Mouse (Mus musculus): ENCODE results near the gene Lpp. TPM values are rescaled to one million over a fixed set of nuclear protein-coding genes. Genes with fewer than 3 reads are reported as not detected.

Gene Lpp
- polyA plus RNA-seq, 1 experiment from 2014 or later: 37.9 TPM

DNA sequence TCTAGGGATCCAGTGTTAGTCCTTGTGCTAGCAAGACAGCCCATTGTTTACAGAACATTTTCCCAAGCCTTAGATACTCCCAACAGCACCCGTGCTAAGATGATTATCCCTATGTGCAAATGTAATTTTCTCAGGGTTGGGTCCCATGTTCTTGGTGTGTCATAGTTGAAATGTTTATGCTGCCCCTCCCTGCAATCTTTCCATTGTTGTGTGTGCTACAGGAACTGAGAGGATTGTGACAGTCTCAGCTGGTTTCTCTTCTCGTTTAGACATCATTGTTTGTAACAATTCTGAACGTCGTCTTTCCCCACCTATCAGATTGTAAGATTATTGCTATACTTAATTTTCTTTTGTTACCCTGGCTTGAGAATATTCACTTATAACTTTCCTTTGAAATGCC, 200.2 kb downstream of the Lpp start:
- Histone ChIP-seq H3K27ac (replicated peaks) (no peak overlapping the region), H3K9me3 (peaks cover 3% of the 10 kb centered on the region; the same call in 1 of the 2 replicates), H3K4me3 (no peak overlapping the region), H3K4me1 (peaks cover under 1% of the 10 kb centered on the region; the same call in 1 of the 2 replicates), H3K9ac (no peak overlapping the region), H3K27me3 (replicated peaks) (no peaks in the 10 kb centered on the region), H3K4me2 (no peak overlapping the region), H3K36me3 (no peaks in the 10 kb centered on the region)
- WGBS: 68% methylated on average over 4 of the region's 4 CpGs
- no peak for ATAC-seq (ENCODE audit: extremely low read depth, insufficient number of reproducible peaks, low FRiP score, low TSS enrichment)

DNA sequence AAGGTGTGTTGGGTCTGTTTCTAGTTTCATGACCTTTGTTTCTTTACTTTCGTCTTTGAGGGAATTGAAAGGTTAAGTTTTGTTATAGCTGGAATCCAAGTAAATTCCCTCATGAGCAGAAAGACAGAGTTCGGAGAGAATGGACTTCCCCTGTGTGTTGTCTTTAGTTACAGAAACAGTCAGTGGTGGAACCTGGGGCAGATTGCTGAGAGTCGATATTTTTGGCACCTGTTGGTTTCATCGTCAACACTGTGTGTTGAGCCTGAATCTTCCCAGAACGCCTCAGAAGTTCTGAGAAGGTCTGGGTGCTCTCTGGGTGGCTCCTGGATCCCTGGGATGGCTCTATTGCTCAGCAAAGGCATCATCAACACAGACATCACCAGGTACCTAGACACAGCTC, 201.2 kb downstream of the Lpp start:
- H3K4me2 ChIP-seq: no peak overlapping the region
- H3K27ac ChIP-seq (replicated peaks): no peak overlapping the region
- H3K36me3 ChIP-seq: no peaks in the 10 kb centered on the region
- no peak overlapping the region for H3K9ac ChIP-seq
- H3K4me1 ChIP-seq: peaks cover 10% of the 10 kb centered on the region
- WGBS: 73% methylated on average over 5 of the region's 5 CpGs
- ATAC-seq (ENCODE audit: extremely low read depth, insufficient number of reproducible peaks, low FRiP score, low TSS enrichment): no peak
- no peak overlapping the region for H3K4me3 ChIP-seq
- no peaks in the 10 kb centered on the region for H3K27me3 ChIP-seq (replicated peaks)
- H3K9me3 ChIP-seq: peaks cover 3% of the 10 kb centered on the region; the same call in 1 of the 2 replicates

DNA sequence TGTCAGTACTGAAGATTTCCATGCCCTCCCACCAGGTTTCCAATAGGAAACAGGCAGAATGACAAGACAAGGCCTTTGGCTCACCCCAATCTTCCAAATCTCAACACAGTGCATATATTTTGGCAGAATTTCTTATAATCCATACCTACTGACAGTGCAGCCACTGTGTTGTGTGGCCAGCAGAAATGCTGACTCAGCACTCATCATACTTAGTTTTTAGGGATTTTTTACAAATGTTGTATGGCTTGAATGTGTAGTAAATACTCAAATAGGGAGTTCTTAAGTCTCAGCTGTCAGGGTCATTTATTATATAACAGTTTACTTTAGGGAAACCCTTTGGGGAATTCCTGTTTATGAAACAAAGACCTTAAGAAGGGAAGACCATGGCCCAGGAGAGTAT, 202.2 kb downstream of the Lpp start:
- H3K36me3 ChIP-seq: no peaks in the 10 kb centered on the region
- no peak for ATAC-seq (ENCODE audit: extremely low read depth, insufficient number of reproducible peaks, low FRiP score, low TSS enrichment)

DNA sequence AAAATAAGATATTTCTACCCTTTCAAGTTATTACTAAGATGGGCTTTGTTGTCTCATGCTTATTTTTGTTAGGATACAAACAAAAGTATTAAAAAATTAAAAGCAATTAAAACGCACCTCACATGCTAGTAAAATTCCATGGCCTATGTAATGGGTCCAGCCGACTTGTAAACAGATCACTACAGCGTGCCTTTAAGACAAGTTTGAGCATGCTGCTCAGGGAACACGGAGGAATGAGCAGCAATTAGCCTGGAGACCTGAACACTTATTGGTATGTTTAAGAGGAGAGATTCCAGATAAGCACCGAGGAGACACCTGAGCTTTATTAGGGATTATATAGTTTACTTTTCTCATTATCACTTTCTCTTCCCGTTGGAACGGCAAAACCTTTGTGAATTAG, 205.3 kb downstream of the Lpp start:
- Histone ChIP-seq H3K36me3 (no peaks in the 10 kb centered on the region), H3K9me3 (peaks cover 3% of the 10 kb centered on the region; the same call in 1 of the 2 replicates), H3K27me3 (replicated peaks) (no peaks in the 10 kb centered on the region), H3K4me1 (peaks cover 26% of the 10 kb centered on the region), H3K9ac (no peak overlapping the region), H3K4me2 (no peak overlapping the region), H3K4me3 (no peak overlapping the region), H3K27ac (replicated peaks) (no peak overlapping the region)
- WGBS: 64% methylated on average over 7 of the region's 7 CpGs
- no peak for ATAC-seq (ENCODE audit: extremely low read depth, insufficient number of reproducible peaks, low FRiP score, low TSS enrichment)

More for the DNA sequence above, 202.2 kb downstream of the Lpp start:
- Histone ChIP-seq H3K27ac (replicated peaks) (no peak overlapping the region), H3K4me2 (no peak overlapping the region), H3K9me3 (peaks cover 3% of the 10 kb centered on the region; the same call in 1 of the 2 replicates), H3K4me1 (peaks cover 20% of the 10 kb centered on the region), H3K9ac (no peak overlapping the region), H3K4me3 (no peak overlapping the region), H3K27me3 (replicated peaks) (no peaks in the 10 kb centered on the region)

DNA sequence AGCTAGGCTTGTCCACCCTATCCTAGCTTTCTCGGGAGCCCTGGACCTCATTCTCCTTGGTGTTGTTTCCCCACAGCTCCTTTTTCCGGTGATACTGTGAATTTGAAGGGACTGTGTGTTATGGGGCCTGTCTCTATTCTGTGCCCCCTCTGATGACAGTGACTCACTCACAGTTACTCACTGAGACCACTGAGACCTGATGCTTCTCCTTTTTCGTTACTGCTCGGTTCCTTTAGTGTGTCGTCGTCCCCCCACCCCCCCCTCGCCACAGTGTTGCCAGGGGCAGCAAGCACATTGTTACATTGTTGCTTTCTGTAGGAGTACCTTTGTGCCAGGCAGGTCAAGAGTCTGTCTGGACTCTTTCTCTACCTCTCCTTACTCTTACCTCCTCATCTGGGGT, 206.5 kb downstream of the Lpp start:
- no peak overlapping the region for H3K4me3 ChIP-seq
- peaks cover 26% of the 10 kb centered on the region for H3K4me1 ChIP-seq
- H3K36me3 ChIP-seq: no peaks in the 10 kb centered on the region
- H3K9me3 ChIP-seq: peaks cover 3% of the 10 kb centered on the region; the same call in 1 of the 2 replicates
- no peak for ATAC-seq (ENCODE audit: extremely low read depth, insufficient number of reproducible peaks, low FRiP score, low TSS enrichment)
- H3K9ac ChIP-seq: no peak overlapping the region
- no peaks in the 10 kb centered on the region for H3K27me3 ChIP-seq (replicated peaks)
- WGBS: 49% methylated on average over 7 of the region's 7 CpGs
- H3K4me2 ChIP-seq: no peak overlapping the region
- no peak overlapping the region for H3K27ac ChIP-seq (replicated peaks)

DNA sequence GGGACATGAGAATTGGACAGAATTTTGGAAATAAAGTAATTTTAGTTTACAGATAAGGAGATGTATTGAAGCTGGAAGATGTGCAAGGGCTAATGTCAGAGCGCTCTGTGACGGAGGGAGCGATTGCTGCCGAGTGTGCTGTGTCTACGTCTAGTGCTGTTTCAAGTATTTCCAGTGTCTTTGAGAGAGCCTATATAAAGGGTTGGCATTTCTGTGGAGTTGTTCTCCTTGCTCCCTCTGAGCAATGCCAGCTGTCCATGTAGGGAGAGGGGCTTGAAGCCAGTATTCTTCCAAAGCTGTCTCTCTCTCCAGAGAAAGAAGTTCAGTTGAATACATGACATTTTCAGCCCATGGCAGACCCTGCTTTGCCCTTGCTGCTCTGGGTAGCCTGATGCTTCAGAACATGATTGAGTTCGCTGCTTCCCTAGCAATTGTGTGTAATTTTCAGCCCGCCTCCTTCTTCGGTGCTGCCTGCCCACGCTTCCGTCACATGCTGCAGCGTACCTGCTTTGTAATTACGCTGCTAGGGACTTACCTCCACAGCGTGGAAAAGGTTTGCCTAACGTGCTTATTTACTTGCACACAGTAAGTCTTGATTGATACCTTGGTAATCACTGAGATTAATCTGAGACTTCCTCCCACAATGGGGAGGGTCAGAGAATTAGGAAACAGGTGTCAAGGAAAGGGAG, 207.1 kb downstream of the Lpp start:
- 81% methylated on average over 14 of the region's 14 CpGs for WGBS
- peaks cover 26% of the 10 kb centered on the region for H3K4me1 ChIP-seq

DNA sequence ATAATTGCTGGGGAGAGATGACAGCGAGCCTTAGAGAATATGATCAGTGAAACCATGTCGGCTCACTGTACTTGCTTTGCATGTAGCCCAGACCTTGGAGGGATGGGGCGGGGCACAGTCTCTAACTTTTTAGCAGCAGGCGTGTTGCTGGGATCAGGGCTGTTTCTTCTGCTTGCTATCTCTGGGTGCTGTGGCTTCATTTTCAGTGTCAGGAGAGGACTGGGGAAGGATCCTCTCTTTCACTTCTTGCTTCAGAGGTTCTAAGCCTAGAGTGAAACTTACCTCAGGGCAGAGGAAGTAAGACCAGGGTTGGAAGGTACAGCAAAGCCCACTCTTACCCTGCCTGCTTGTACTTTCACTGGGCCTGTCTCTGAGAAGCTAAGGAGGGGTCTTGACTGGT, 210.0 kb downstream of the Lpp start:
- H3K4me1 ChIP-seq: peaks cover 36% of the 10 kb centered on the region
- WGBS: 79% methylated on average over 4 of the region's 4 CpGs
- H3K4me3 ChIP-seq: no peak overlapping the region
- peaks cover 2% of the 10 kb centered on the region; the same call in 1 of the 2 replicates for H3K36me3 ChIP-seq
- no peak overlapping the region for H3K9ac ChIP-seq
- H3K27me3 ChIP-seq (replicated peaks): no peaks in the 10 kb centered on the region
- no peak overlapping the region for H3K27ac ChIP-seq (replicated peaks)
- H3K4me2 ChIP-seq: no peak overlapping the region
- no peaks in the 10 kb centered on the region for H3K9me3 ChIP-seq
- no peak for ATAC-seq (ENCODE audit: extremely low read depth, insufficient number of reproducible peaks, low FRiP score, low TSS enrichment)

More for the DNA sequence above, 207.1 kb downstream of the Lpp start:
- Histone ChIP-seq H3K4me3 (no peak overlapping the region), H3K36me3 (no peaks in the 10 kb centered on the region), H3K27ac (replicated peaks) (no peak overlapping the region), H3K9me3 (peaks cover 3% of the 10 kb centered on the region; the same call in 1 of the 2 replicates), H3K9ac (no peak overlapping the region), H3K4me2 (no peak overlapping the region), H3K27me3 (replicated peaks) (no peaks in the 10 kb centered on the region)
- no peak for ATAC-seq (ENCODE audit: extremely low read depth, insufficient number of reproducible peaks, low FRiP score, low TSS enrichment)

DNA sequence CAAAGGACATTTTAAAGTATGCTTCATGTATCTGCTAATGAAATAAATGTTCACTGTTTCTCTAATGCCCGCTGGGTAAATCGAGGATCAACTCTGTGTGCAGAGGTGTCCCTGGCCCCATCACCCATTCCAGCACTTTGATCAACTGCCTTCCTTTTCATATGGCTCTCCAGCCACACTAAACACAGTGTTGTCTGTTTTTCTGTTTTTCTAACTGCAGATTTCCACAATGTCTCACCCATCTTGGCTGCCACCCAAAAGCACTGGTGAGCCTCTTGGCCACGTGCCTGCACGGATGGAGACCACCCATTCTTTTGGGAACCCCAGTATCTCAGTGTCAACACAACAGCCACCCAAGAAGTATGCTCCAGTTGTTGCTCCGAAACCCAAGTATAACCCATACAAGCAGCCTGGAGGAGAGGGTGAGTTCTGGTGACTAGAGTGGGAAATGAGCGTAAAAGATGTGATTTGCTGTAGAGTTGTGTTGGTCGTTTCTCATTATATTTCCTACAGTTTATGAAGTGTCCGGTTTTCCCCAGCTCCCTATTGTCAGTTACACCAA, 214.7 kb downstream of the Lpp start:
- Histone ChIP-seq H3K4me2 (no peak overlapping the region), H3K27ac (replicated peaks) (no peak overlapping the region), H3K36me3 (peaks cover 21% of the 10 kb centered on the region), H3K27me3 (replicated peaks) (no peaks in the 10 kb centered on the region), H3K9me3 (no peaks in the 10 kb centered on the region), H3K4me1 (peaks cover 10% of the 10 kb centered on the region), H3K9ac (no peak overlapping the region), H3K4me3 (no peak overlapping the region)
- WGBS: 75% methylated on average over 8 of the region's 8 CpGs
- no peak for ATAC-seq (ENCODE audit: extremely low read depth, insufficient number of reproducible peaks, low FRiP score, low TSS enrichment)

DNA sequence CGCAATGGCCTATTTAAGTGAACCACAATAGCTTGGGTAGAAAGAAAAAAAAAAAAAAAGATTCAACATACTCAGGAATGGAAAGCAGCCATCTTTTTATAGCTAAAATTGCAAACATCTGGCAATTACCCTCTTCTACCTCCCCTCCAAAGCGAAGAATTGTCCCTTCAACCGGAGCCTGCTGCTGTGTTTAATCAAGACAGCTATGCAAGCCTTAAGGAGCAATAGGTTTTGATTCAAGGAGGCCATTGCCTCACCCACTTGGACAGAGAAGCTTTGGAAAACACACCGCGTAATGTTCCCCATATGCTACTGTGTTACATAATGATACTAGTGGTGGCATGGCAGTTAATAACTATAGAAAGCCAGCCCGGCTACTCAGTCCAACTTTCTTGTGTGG, 226.2 kb downstream of the Lpp start:
- no peak for ATAC-seq (ENCODE audit: extremely low read depth, insufficient number of reproducible peaks, low FRiP score, low TSS enrichment)
- H3K4me3 ChIP-seq: no peak overlapping the region
- WGBS: 85% methylated on average over 6 of the region's 6 CpGs
- no peaks in the 10 kb centered on the region for H3K36me3 ChIP-seq
- no peaks in the 10 kb centered on the region for H3K27me3 ChIP-seq (replicated peaks)
- no peak overlapping the region for H3K4me2 ChIP-seq
- H3K27ac ChIP-seq (replicated peaks): no peak overlapping the region
- peaks cover 8% of the 10 kb centered on the region; the same call in 1 of the 2 replicates for H3K4me1 ChIP-seq
- no peaks in the 10 kb centered on the region for H3K9me3 ChIP-seq
- no peak overlapping the region for H3K9ac ChIP-seq

DNA sequence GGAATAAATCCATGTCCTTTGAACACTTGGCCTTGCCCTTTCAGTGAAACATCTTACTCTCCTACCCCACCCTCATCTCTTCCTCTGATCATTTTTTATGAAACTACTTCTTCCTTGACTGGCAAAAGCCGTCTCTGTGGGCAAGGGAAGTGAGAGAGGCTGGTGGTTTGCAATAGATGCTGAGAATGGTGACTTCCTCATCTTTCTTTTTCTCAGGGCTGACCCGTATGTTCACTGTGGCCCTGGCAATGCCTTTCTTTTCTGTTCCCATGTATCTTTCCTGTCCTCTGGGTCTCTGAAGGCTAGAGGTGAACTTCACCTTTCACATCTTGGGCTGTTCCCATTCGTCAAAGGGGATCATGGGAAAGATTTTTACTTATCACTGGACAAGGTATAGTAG, 226.7 kb downstream of the Lpp start:
- WGBS: 70% methylated on average over 3 of the region's 3 CpGs
- no peaks in the 10 kb centered on the region for H3K36me3 ChIP-seq
- peaks cover 8% of the 10 kb centered on the region; the same call in 1 of the 2 replicates for H3K4me1 ChIP-seq
- H3K4me3 ChIP-seq: no peak overlapping the region
- no peak overlapping the region for H3K27ac ChIP-seq (replicated peaks)
- no peak overlapping the region for H3K4me2 ChIP-seq
- no peaks in the 10 kb centered on the region for H3K27me3 ChIP-seq (replicated peaks)
- no peak for ATAC-seq (ENCODE audit: extremely low read depth, insufficient number of reproducible peaks, low FRiP score, low TSS enrichment)
- no peak overlapping the region for H3K9ac ChIP-seq
- no peaks in the 10 kb centered on the region for H3K9me3 ChIP-seq

DNA sequence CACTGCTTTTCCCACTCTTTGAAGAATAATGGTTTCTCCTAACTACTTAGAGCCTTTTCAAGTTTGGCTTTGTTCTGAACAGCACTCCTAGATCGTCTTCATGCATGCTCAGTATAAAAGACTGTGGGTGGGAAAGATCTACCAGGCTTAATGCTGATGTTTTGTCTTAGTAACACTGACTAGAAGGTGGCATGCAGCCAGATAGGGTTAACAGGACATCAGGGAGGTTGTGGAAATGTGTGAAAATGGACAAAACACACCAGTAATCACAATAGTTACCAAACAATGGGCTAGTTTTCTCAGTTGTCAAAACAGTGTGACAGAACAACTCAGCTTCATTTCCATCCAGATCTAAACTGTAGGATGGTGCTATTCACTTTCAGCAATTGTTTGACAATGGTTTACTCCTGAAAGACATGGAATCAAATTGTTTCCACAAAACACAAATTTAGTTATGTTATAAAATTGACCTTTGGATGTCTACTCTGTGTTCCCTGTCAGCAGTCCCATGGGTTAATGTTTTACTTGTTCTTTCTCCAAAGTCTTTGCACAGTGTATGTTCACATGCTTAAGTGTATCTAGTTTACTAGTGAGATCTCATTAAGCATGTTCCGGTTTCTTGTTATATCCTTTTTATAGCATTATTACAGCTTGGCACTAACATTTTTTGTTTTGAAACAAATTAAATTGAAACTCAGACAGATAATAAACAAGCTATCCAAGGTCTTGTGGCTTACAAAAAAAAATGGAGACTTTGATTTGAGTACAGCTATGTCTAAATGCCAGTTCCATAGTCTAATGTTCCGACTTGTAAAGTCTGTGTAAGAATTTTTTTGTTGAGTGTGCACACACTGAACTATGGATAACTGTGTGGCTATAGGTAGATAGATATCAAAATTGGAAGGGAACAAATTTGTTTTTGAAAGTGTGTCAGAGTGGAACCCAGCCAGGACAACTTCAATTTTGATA, 229.2 kb downstream of the Lpp start:
- Histone ChIP-seq H3K36me3 (no peaks in the 10 kb centered on the region), H3K27me3 (replicated peaks) (no peaks in the 10 kb centered on the region), H3K27ac (replicated peaks) (no peak overlapping the region), H3K9me3 (no peaks in the 10 kb centered on the region), H3K4me1 (peaks cover 8% of the 10 kb centered on the region; the same call in 1 of the 2 replicates), H3K9ac (no peak overlapping the region), H3K4me2 (no peak overlapping the region), H3K4me3 (no peak overlapping the region)
- 73% methylated on average over 3 of the region's 3 CpGs for WGBS
- ATAC-seq (ENCODE audit: extremely low read depth, insufficient number of reproducible peaks, low FRiP score, low TSS enrichment): no peak

All from heart, embryonic 13.5 days (tissue).